Mouse (Mus musculus) spleen, adult 12 weeks (tissue): ENCODE data around the gene Ttc9c.

Experiments used
- DNase-seq: peaks from one replicate; pipeline ENCODE4 v3.0.0; 2022; ENCODE audit warnings: low spot score

Gene Ttc9c

GRCm38 (mm10) chr19:8774086-8774835 lies 44.9 kb downstream of the Ttc9c start, which contains the start of gene Tmem179b:
Gene Tmem179b, minus strand, starts transcription at chr19:8774467.
- peak; percentile 97 for DNase-seq

- DNase-seq = no peak
Measured at GRCm38 (mm10) chr19:8773409-8773808, 45.7 kb downstream of the Ttc9c start.

- no peak for DNase-seq
Measured at GRCm38 (mm10) chr19:8772996-8773395, 46.1 kb downstream of the Ttc9c start.

GRCm38 (mm10) chr19:8770567-8771270 lies 48.4 kb downstream of the Ttc9c start, which contains the start of gene Tmem223:
Gene Tmem223, plus strand, starts transcription at chr19:8770996.
- peak; percentile 67 for DNase-seq

GRCm38 (mm10) chr19:8765562-8765961 lies 53.6 kb downstream of the Ttc9c start:
- DNase-seq = no peak

GRCm38 (mm10) chr19:8763276-8763675 lies 55.9 kb downstream of the Ttc9c start:
- no peak for DNase-seq

- no peak for DNase-seq
Measured at GRCm38 (mm10) chr19:8760757-8761156, 58.4 kb downstream of the Ttc9c start.
